Mouse (Mus musculus) cerebellum, postnatal 36 days (tissue): ENCODE measurements at regions not wholly inside any gene's neighbourhood (a gene's known extent, or its start where the extent isn't known, plus 50 kb on each side); places are given as distances from the start of the nearest gene placed in this dataset.

ENCODE experiments used
- DNase-seq, 2 experiments: peaks; one replicate each; pipeline ENCODE4 v3.0.0; 2021 to 2022; ENCODE audit warnings: mixed read lengths in 2 of 2

GRCm38 (mm10) chr8:97477098-97477457 is 1588.7 kb upstream of the Got2 start:
- no peak for DNase-seq

DNA sequence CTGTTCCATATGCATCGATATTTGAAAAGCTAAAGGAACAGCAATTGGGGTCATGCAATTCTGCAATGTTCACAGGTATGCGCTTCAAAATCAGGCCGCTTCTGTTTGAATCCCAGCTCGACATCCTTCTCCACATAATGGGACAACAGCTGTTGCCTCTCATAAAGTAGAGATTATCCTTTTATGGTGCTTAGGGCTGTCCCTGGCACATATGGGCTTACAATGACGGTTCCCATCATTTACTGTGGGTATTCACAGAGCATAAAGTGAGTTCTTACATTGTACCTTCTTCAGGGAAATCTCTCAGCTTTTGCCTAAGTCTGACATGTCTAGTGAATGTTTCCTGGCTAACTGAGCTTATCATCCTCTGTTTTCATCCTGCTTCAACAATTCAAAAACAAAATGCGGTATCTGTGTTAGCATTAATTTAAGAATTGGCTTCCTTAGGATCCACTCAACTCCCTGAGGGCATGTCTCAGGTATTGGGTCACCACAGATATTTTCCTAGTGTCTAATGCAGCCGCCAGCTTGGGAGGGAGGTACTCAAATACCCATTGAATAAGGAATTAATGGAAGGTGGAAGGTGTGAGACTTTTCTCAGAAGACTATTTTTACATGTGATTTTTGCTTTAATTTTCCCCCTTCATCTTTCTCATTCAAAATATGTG is 1588.2 kb upstream of the Got2 start:
- no peak for DNase-seq

GRCm38 (mm10) chr8:97473326-97473725 is 1585.0 kb upstream of the Got2 start:
- DNase-seq: no peak

DNA sequence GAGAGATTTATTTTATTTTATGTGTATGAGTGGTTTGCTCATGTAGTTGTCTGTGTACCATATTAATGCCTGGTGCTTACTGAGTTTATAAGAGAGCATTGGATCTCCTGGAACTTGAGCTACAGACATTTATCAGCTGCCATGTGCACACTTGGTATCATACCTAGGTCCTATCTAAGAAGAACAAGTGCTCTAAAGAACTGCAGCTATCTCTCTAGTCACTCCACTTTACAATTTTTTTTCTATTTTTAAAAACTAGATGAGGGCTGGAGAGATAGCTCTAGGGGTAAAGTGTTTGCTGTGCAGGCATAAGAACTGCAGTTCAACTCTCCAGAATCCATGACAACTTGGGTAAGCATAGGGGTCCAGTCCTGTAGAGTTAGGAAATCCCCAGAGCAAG is 1573.1 kb upstream of the Got2 start:
- no peak for DNase-seq

GRCm38 (mm10) chr8:97447696-97448095 is 1559.3 kb upstream of the Got2 start:
- peak; percentile 38 to 52 for DNase-seq

DNA sequence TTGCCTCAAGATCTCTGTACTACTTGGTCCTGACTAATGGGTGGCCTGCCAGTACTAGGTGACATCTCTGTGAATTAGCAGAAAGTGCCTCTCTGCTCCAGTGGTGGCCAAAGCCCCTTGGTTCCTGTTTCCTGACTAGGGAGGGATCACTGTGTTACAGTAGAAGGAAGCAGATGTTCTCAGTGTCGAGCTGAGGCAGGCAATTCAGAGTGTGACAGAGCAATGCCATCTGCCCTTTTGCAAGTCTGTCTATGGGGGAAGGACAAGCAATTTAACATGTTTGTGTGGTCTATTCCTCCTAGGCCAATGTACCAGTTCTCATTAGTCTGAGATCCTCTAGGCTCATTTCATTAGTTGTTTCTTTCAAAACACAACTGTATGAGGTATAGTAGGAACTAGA is 1553.1 kb upstream of the Got2 start:
- DNase-seq: no peak

DNA sequence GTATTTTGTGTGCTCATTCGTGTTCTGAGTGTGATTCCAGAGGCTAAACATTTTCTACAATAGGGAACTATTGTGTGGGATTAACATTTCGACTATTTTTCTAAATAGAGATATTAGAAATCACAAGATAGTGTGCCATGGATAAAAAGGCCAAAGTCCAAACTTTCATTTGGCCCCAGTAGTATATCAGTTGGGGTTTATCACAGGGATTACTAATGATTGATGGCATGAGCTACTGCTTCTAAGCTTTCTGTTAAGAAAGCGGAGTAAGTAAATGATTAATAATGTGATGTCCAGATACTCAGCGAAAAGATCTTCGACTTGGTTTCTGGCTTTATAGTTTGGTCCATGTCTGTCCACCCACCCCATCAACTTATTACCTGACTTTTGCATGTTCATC is 1545.2 kb upstream of the Got2 start:
- no peak for DNase-seq

- no peak for DNase-seq
These were observed 1543.1 kb upstream of the Got2 start for GRCm38 (mm10) chr8:97431467-97431866.

- DNase-seq: peak in 1 of 2 experiments; percentile 9
These were observed 1534.0 kb upstream of the Got2 start for GRCm38 (mm10) chr8:97422331-97422730.

DNA sequence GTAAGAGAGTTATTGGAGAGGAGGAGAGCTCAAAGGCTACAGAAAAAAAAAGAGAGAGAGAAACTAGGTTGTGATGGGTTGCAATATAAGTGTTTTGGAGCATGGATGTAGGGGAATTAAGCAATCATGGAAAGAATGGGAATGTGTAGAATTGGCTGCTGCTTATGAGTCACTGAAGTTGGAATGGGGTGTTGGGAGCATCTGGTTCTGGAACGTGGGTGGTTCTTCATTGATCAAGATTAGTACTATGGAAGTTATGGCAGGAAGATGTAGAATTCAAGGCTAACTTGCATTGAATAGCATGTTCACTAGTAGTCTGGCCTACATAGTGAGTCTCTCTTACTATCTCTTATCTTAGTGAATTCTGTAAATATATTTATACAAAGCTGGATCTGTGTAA is 1526.4 kb upstream of the Got2 start:
- no peak for DNase-seq

GRCm38 (mm10) chr8:97403308-97403707 is 1515.0 kb upstream of the Got2 start:
- DNase-seq: no peak

- no peak for DNase-seq
These were observed 1509.0 kb upstream of the Got2 start for GRCm38 (mm10) chr8:97397327-97397719.

- DNase-seq: no peak
These were observed 1508.4 kb upstream of the Got2 start for GRCm38 (mm10) chr8:97396634-97397326.

DNA sequence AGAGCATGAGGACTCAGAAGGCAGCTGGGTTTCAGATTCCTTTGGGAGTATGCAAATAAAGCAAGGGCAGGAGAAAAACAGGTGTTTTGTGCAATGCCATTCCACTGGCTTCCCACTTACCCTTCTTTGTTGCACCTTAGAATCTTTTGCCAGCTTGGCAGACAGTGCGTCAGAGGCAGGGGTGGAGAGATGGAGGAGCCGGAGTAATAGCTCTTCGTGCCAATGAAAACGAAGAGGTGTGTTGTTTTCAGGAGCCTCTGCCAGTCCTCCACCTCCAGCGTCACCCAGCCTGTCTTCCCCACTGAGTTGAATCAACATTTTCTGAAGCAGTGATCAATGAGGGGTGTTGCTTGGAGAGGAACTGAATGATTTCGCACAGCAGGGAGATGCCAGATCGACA is 1501.3 kb upstream of the Got2 start:
- no peak for DNase-seq

- DNase-seq: no peak
These were observed 1500.8 kb upstream of the Got2 start for GRCm38 (mm10) chr8:97389149-97389548.

DNA sequence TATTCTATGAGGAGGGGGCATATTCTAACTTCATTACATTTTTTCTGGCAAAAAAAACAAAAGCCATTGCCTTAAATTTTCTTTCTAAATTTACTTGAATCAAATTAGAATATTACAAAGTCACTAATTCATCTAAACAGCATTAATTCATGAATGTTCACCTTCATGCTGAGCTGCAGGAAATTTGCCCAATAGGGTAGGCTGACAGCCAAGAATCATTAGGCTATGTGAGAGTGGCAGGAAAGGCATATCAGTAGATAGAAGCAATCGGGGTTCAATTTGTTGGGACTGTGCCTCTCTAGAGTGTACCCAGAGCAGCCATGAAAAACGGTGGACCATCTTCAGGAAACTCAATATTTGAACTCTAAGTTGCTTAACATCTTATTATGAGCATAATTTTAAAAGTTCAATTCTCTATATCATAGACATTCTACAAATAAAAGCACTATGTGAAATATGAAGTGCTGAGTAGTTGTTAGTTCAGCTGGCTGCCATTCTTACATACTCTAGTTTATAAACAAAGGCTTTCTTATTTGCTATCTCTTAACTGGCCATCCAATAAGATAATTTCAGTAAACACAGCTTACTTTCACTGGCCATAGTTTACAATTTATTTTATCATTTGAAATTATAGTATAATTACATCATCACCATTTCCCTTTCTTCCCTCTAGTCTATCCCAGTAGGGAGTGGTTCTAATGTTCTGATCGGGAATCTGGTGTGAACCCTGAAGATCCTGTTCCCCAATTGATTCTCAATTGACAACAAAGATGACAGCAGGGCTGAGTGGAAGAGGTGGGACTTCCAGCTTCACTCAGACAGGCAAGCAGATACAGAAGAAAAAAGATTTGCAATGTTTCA is 1486.8 kb upstream of the Got2 start:
- DNase-seq: peak; percentile 5 to 8

DNA sequence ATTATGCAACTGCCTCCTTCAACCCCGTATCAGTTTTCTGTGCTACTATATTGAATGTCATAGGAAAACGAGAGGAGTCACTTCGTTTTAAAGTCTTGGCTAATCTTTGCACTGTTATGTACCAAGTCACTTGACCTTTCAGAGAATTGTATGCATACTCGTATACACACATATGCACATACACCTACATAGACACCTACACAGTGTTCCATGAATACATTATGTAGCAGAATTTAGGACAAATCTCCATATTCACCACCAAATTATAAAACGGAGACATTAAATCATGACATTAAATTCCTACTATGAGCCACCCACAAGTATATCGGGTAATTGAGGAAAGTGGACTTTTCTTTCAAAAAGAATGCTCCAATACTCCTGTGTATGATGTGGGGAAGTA is 1458.3 kb upstream of the Got2 start:
- DNase-seq: no peak

DNA sequence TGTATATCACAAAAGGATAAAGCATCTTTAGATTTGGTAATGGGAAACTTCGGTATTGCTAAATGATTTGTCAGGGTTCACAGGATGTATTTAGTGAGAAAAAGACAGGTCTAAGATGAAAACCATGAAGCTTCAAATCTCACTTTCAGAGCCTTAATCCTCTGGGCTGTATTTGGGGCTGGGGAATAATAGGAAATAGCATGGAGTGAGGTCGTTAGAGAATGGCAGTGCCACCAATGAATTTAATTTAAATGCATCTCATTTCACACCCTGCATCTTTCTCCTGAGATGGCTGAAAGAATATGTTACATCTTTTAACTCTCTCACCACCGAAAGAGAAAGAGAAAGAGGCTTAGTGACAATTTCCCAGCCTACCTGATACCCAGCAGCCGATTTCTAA is 1427.2 kb upstream of the Got2 start:
- no peak for DNase-seq

- DNase-seq: no peak
These were observed 1420.0 kb upstream of the Got2 start for GRCm38 (mm10) chr8:97308304-97308703.

DNA sequence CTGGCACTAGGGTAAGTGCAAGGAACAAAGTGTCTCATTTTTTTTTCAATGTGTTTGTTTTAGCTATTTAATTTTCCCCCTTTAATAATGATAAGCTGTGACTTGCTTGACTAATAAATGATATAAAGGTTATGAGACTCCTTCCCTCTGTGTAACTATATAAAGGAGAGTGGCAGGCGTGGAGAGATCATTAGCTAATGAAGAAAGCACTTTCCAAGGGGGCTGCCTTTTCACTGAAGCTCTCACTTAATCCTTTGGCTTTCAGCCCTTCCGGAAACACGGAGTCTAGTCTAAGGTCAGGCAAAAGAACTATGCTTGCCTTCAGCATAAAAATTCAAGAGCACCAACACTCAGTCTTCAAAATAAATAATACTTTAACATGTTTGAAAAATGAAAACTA is 1382.2 kb upstream of the Got2 start:
- DNase-seq: no peak

- peak; percentile 22 to 35 for DNase-seq
These were observed 1372.6 kb upstream of the Got2 start for GRCm38 (mm10) chr8:97260964-97261363.

DNA sequence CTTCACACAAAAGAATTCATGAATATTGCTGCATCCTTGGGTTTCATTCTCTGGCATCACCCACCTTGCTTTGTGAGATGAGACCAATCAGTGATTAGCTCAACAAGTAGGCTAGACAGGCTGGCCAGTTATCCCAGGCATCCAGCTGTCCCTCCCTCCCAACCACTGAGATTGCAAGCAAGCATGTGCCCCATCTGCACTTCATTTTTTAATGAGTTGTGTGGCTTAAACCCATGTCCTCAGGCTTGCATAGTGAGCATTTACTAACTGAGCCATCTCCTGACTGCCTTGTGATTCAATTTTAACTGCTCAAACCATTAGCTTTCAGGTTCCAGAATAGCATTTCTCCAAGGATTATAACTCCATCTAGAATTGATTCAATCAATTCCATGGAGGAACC is 1365.8 kb upstream of the Got2 start:
- DNase-seq: no peak

DNA sequence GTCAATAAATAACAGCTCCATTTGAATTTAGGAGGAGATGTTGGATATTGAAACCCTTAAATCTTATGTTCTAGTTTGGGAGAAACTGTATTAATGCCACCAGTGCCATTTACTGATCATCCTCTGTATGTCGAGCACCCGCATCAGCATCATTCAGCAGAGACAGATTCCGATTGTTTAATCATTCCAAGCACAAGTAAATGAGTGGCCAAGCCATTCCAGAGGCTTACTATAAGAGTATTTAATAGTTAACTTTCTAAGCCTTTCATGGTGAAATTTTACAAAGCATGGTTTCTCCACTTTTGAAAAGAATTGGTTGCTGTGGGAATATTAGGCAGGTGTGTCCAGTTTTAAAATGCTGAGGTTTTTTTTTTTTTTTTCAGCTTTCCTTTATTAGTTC is 1363.9 kb upstream of the Got2 start:
- DNase-seq: no peak

DNA sequence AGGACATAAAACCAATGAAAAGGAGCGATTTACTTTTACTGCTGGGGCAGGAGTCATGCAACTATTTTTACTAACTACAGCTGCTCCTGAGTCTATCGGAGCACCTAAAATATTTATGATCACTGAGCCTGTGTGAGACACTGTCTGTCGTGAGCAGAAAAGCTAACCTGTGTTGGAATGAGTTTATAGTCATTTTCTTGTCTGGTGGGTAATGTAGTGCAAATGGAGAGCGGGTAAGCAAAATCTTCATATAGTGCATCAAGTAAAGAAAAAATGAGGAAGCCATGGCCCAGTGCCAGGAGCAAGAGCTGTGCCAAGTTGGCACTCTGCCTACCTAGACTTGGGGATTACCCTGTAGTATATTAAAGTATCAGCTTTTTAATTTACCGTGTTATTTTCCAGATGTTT is 1363.1 kb upstream of the Got2 start:
- DNase-seq: peak; percentile 6 to 16
